Mouse (Mus musculus): ENCODE measurements at regions not wholly inside any gene's neighbourhood (a gene's known extent, or its start where the extent isn't known, plus 50 kb on each side); places are given as distances from the start of the nearest gene placed in this dataset.
A peak's percentile ranks its signal among the peaks of the same experiment; 100 is the strongest.

- peak; percentile 56 for TF ChIP-seq CTCF (IDR thresholded peaks at IDR 0.05; ENCODE audit: low read depth)
- WGBS = 51% methylated on average over 2 of the region's 2 CpGs
- no peak for ATAC-seq
These were observed 212.2 kb upstream of the Unc93a2 start for GRCm38 (mm10) chr17:7597481-7597880.

DNA sequence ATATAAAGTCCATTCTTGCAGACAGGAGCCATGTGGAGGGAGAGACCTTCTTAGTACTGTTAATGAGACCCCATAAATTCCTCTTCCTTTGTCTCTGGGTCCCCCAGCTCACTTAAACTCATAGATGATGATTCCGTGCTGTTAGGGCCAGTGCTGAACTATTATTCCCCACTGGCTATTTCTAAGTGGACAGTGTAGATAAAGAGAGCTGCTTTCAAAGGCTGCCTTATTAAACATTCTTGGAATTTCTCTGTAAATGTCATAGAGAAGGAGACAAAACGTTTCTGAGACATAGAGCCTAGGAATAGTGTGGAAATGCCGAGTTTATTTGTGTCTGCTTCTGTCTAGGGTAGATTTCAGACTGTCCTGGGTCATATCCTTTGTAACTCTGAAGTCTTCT, 209.5 kb upstream of the Unc93a2 start:
- no peaks in the 10 kb centered on the region for H3K9me3 ChIP-seq (ENCODE audit: control insufficient read depth)
- TF ChIP-seq CTCF (IDR thresholded peaks at IDR 0.05; ENCODE audit: low read depth) = no peak
- no peak overlapping the region for H3K9ac ChIP-seq (ENCODE audit: low read depth, low read length)
- no peak overlapping the region for H3K27ac ChIP-seq (ENCODE audit: low read depth, low read length)
- no peaks in the 10 kb centered on the region for H3K36me3 ChIP-seq (ENCODE audit: control insufficient read depth, insufficient read depth)
- no peak overlapping the region for H3K4me2 ChIP-seq (replicated peaks; ENCODE audit: low read depth)
- 51% methylated on average over 3 of the region's 3 CpGs for WGBS
- no peaks in the 10 kb centered on the region for H3K27me3 ChIP-seq (replicated peaks; ENCODE audit: control insufficient read depth, insufficient read depth, low read length)
- no peaks in the 10 kb centered on the region for H3K4me1 ChIP-seq (replicated peaks; ENCODE audit: control insufficient read depth, insufficient read depth, low read length)
- H3K4me3 ChIP-seq (ENCODE audit: low read depth, low read length) = no peak overlapping the region
- no peak for ATAC-seq

More at GRCm38 (mm10) chr17:7597481-7597880, 212.2 kb upstream of the Unc93a2 start:
- no peak overlapping the region for H3K4me2 ChIP-seq (replicated peaks; ENCODE audit: low read depth)
- no peaks in the 10 kb centered on the region for H3K4me1 ChIP-seq (replicated peaks; ENCODE audit: control insufficient read depth, insufficient read depth, low read length)
- no peaks in the 10 kb centered on the region for H3K27me3 ChIP-seq (replicated peaks; ENCODE audit: control insufficient read depth, insufficient read depth, low read length)
- no peaks in the 10 kb centered on the region for H3K9me3 ChIP-seq (ENCODE audit: control insufficient read depth)
- no peak overlapping the region for H3K27ac ChIP-seq (ENCODE audit: low read depth, low read length)
- H3K9ac ChIP-seq (ENCODE audit: low read depth, low read length) = no peak overlapping the region
- H3K36me3 ChIP-seq (ENCODE audit: control insufficient read depth, insufficient read depth) = no peaks in the 10 kb centered on the region
- H3K4me3 ChIP-seq (ENCODE audit: low read depth, low read length) = no peak overlapping the region

DNA sequence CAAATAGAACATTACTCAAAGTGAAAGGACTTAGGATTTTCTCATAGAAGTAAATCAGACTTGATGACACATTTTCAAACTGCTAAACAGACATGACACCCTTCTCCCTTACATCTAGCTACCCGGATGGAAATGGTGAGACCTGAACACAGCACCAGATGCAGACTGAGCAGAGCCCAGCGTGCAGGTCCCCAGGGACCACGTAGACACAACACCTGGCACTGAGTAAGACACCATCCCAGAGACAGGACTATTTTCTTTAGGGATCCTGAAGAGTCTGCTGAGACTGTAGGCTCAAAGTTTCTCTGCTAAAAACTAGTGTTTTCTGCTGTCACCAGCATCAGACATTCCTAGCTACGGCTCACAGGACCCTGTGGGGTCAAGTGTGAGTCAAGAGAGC, 207.2 kb upstream of the Unc93a2 start:
- WGBS = 77% methylated on average over 4 of the region's 4 CpGs
- Histone ChIP-seq H3K36me3 (ENCODE audit: control insufficient read depth, insufficient read depth) (no peaks in the 10 kb centered on the region), H3K9me3 (ENCODE audit: control insufficient read depth) (no peaks in the 10 kb centered on the region), H3K4me3 (ENCODE audit: low read depth, low read length) (no peak overlapping the region), H3K27me3 (replicated peaks; ENCODE audit: control insufficient read depth, insufficient read depth, low read length) (no peaks in the 10 kb centered on the region), H3K9ac (ENCODE audit: low read depth, low read length) (no peak overlapping the region), H3K4me2 (replicated peaks; ENCODE audit: low read depth) (no peak overlapping the region), H3K4me1 (replicated peaks; ENCODE audit: control insufficient read depth, insufficient read depth, low read length) (no peaks in the 10 kb centered on the region), H3K27ac (ENCODE audit: low read depth, low read length) (no peak overlapping the region)
- ATAC-seq = no peak
- no peak for TF ChIP-seq CTCF (IDR thresholded peaks at IDR 0.05; ENCODE audit: low read depth)

GRCm38 (mm10) chr17:7582866-7583398, 197.7 kb upstream of the Unc93a2 start:
- H3K4me1 ChIP-seq (replicated peaks; ENCODE audit: control insufficient read depth, insufficient read depth, low read length) = no peaks in the 10 kb centered on the region
- TF ChIP-seq CTCF (IDR thresholded peaks at IDR 0.05; ENCODE audit: low read depth) = no peak
- H3K9ac ChIP-seq (ENCODE audit: low read depth, low read length) = no peak overlapping the region
- WGBS = 75% methylated on average over 4 of the region's 4 CpGs
- H3K27me3 ChIP-seq (replicated peaks; ENCODE audit: control insufficient read depth, insufficient read depth, low read length) = no peaks in the 10 kb centered on the region
- H3K9me3 ChIP-seq (ENCODE audit: control insufficient read depth) = no peaks in the 10 kb centered on the region
- no peaks in the 10 kb centered on the region for H3K36me3 ChIP-seq (ENCODE audit: control insufficient read depth, insufficient read depth)
- no peak overlapping the region for H3K27ac ChIP-seq (ENCODE audit: low read depth, low read length)
- no peak for ATAC-seq
- H3K4me2 ChIP-seq (replicated peaks; ENCODE audit: low read depth) = no peak overlapping the region
- no peak overlapping the region for H3K4me3 ChIP-seq (ENCODE audit: low read depth, low read length)

DNA sequence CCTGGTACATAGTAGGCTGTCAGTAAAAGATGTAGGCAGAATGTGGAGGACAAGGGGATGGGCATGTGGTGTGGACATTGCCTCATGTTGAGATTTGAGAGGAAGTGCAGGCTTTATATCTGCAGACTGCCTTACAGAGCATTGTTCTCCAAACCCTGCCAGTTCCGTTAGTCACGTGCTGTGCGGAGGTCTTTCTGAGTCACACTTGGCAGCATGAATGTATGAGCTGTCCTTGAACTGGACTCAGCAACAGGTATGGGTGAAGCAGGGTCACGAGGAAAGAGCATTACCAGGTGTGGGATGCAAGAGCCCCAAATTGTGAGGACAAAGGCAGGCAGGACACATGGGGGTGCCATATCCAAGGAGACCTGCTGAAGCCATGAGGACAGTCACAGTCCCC, 193.8 kb upstream of the Unc93a2 start:
- Histone ChIP-seq H3K27me3 (replicated peaks; ENCODE audit: control insufficient read depth, insufficient read depth, low read length) (no peaks in the 10 kb centered on the region), H3K4me1 (replicated peaks; ENCODE audit: control insufficient read depth, insufficient read depth, low read length) (0 out of 2 replicates have a peak, but pooled peaks cover 6% of the 10 kb centered on the region), H3K27ac (ENCODE audit: low read depth, low read length) (no peak overlapping the region), H3K4me2 (replicated peaks; ENCODE audit: low read depth) (no peak overlapping the region), H3K36me3 (ENCODE audit: control insufficient read depth, insufficient read depth) (no peaks in the 10 kb centered on the region), H3K9ac (ENCODE audit: low read depth, low read length) (no peak overlapping the region), H3K4me3 (ENCODE audit: low read depth, low read length) (no peak overlapping the region), H3K9me3 (ENCODE audit: control insufficient read depth) (no peaks in the 10 kb centered on the region)
- no peak for ATAC-seq
- TF ChIP-seq CTCF (IDR thresholded peaks at IDR 0.05; ENCODE audit: low read depth) = no peak
- 82% methylated on average over 4 of the region's 4 CpGs for WGBS

GRCm38 (mm10) chr17:7578003-7578402, 192.7 kb upstream of the Unc93a2 start:
- H3K4me2 ChIP-seq (replicated peaks; ENCODE audit: low read depth) = no peak overlapping the region
- H3K9ac ChIP-seq (ENCODE audit: low read depth, low read length) = no peak overlapping the region
- ATAC-seq = no peak
- H3K27ac ChIP-seq (ENCODE audit: low read depth, low read length) = no peak overlapping the region
- no peaks in the 10 kb centered on the region for H3K9me3 ChIP-seq (ENCODE audit: control insufficient read depth)
- H3K36me3 ChIP-seq (ENCODE audit: control insufficient read depth, insufficient read depth) = no peaks in the 10 kb centered on the region
- 85% methylated on average over 8 of the region's 8 CpGs for whole genome bisulfite sequencing
- H3K4me3 ChIP-seq (ENCODE audit: low read depth, low read length) = no peak overlapping the region
- no peak for TF ChIP-seq CTCF (IDR thresholded peaks at IDR 0.05; ENCODE audit: low read depth)
- H3K27me3 ChIP-seq (replicated peaks; ENCODE audit: control insufficient read depth, insufficient read depth, low read length) = no peaks in the 10 kb centered on the region
- 0 out of 2 replicates have a peak, but pooled peaks cover 6% of the 10 kb centered on the region for H3K4me1 ChIP-seq (replicated peaks; ENCODE audit: control insufficient read depth, insufficient read depth, low read length)

DNA sequence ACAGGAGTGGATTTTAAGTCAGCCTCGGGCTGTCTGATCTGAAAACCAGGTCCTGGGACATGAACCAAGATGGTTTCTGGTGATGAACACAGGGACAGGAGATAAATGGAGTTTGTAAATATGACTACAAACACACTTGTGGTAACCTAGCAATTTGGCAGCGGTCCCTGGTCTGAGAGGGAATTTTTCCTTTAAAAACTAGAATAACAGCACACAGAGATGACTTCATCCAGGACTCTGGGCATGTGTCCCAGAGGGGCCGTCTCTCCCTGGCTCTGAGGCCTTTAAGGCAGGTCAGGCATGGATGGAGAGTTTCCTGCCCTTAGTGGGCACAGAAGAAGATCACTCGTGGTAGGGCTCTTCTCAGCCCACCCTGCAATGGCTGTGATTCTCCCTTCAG, 192.0 kb upstream of the Unc93a2 start:
- no peak overlapping the region for H3K9ac ChIP-seq (ENCODE audit: low read depth, low read length)
- no peaks in the 10 kb centered on the region for H3K27me3 ChIP-seq (replicated peaks; ENCODE audit: control insufficient read depth, insufficient read depth, low read length)
- no peaks in the 10 kb centered on the region for H3K9me3 ChIP-seq (ENCODE audit: control insufficient read depth)
- H3K4me3 ChIP-seq (ENCODE audit: low read depth, low read length) = no peak overlapping the region
- 49% methylated on average over 4 of the region's 4 CpGs for WGBS
- no peak for ATAC-seq
- H3K36me3 ChIP-seq (ENCODE audit: control insufficient read depth, insufficient read depth) = no peaks in the 10 kb centered on the region
- peak overlapping the region; percentile 21; the same call in 1 of the 2 replicates for H3K27ac ChIP-seq (ENCODE audit: low read depth, low read length)
- 0 out of 2 replicates have a peak, but pooled peaks cover 6% of the 10 kb centered on the region for H3K4me1 ChIP-seq (replicated peaks; ENCODE audit: control insufficient read depth, insufficient read depth, low read length)
- no peak overlapping the region for H3K4me2 ChIP-seq (replicated peaks; ENCODE audit: low read depth)
- TF ChIP-seq CTCF (IDR thresholded peaks at IDR 0.05; ENCODE audit: low read depth) = no peak
